Mouse (Mus musculus) CD4-positive, CD25-positive, alpha-beta regulatory T cell, adult 2 months (primary cell): ENCODE data around the gene Fam172a.
A peak's percentile ranks its signal among the peaks of the same experiment; 100 is the strongest.
"Not testable (repeated sequence)": the region's sequence is repeated elsewhere in the genome, so short reads cannot be mapped to it uniquely, and the experiment has no call there.

Source experiments
- DNase-seq: peaks from one replicate; pipeline ENCODE4 v3.0.0-alpha.2; 2012; ENCODE audit warnings: low read depth, low spot score

The Fam172a gene

DNA sequence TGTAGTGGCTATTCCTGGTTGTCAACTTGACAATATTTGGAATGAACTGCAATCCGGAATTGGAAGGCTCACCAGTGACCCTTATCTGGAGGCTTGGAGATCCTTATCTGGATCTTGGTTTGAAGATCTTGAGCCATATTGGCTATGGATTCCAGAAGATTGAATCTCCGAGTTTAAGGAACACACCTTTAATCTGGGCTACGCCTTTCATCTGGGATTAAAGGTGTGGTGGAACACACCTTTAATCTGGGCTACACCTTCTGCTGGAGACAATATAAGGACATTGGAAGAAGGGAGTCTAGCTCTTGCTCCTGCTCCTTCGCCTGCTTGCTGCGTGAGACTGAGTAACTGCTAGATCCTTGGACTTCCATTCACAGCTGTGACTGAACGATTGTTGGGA is at the start of gene Fam172a:
Gene Fam172a (plus strand): TSS at position 301 of the 400 bp plus-strand sequence.
- DNase-seq, result not testable (repeated sequence)

DNA sequence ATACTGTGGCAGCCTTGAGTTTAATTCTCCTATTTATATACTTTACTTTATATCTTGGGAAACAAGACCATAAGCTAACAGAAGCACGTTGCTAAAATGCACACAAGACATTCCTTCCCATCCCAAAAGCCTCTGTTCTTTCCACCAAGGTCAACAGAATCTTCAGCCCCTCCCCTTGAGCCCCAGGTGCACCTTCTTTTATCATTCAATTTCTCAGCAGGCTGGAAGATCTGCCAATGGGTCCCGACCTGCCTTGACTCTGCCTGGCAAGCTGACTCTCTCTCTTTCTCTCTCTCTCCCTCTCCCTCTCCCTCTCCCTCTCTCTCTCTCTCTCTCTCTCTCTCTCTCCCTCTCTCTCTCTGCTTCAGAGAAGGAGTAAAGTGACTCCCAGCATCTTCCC is 13.2 kb upstream of the Fam172a start:
- no peak for DNase-seq

DNA sequence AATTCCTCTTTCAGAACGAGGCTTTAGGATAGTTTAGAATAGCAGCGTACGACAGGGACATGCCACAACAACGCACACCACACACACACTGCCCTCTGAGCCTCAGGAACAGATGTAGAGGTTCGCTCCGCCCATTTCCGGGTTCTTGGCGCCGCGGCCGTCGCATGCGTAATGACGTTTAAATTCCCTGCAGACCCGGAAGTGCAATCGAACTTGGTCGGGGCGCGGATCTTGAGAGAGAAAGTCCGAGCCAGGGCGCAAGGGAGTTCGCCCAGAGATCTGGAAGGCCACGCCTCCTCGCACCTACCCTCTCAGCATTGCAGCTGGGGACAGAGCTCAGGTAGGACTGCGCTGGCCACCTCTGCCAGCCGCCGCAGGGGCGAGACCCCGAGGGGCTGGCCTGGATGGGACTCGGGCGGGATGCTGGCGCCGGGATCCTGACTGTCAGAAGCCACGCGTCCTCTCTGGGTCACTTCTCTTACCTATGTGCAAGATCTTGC is 6.7 kb downstream of the Fam172a start:
- peak; percentile 94 for DNase-seq

DNA sequence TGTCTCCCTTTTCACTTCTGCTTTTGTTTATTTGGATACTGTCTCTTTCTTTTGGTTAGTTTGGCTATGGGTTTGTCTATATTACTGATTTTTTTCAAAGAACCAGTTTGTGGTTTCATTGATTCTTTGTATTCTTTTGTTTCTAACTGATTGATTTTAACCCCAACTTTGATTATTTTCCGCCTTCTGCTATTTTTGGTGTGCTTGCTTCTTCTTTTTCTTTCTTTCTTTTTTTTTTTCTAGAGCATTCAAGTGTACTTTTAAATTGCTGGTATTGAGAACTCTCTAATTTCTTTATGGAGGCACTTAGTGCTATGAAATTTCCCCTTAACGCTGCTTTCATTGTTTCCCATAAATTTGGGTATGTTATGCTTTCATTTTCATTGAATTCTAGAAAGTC is 15.7 kb downstream of the Fam172a start:
- no peak for DNase-seq

DNA sequence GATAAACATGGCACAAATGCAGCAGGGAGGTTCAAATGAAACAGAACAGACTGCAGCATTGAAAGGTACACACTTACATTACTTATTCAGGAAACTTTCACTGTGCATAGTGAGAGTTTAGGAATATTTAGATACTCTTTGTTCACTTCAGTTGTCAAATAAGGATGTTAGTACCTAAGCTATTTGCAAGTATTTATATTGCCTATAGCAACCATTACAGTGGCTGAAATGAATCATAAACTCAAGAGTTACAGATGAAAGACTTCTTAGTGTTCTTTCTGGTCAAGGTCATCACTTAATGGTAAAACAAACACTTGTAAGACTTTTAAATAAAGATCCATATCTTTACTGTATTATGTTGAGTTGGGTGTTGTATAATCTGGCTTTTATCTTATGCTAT is 41.0 kb downstream of the Fam172a start:
- no peak for DNase-seq

DNA sequence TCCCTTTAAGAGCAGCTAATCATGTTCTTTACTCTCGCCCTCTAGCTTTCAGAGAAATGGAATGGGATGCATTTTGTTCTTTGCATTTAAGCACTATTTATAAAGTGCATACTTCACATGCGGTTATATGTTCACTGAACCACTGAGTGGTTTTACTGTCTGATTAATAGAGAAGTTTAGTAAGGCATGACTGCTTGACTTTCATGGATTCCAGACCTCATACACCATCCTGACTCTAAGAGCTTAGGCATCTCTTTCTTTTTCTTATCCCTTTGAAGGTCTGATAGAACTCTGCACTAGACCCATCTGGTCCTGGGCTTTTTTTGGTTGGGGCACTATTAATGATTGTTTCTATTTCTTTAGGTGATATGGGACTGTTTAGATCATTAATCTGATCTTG is 75.8 kb downstream of the Fam172a start:
- no peak for DNase-seq

DNA sequence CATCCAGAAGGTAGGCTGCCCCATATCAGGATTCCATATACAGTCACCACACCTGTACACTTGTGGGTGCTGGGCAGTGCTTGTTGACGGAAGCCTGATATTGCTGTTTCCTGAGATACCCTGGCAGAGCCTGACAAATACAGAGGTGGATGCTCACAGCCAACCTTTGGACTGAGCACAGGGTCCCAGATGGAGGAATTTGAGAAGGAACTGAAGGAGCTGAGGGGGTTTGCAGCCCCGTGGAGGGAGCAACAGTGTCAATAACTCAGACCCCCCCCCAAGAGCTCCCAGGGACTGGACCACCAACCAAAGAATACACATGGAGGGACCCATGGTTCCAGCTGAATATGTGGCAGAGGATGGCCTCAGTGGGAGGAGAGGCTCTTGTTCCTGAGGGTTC is 105.5 kb downstream of the Fam172a start:
- not testable (repeated sequence) for DNase-seq

DNA sequence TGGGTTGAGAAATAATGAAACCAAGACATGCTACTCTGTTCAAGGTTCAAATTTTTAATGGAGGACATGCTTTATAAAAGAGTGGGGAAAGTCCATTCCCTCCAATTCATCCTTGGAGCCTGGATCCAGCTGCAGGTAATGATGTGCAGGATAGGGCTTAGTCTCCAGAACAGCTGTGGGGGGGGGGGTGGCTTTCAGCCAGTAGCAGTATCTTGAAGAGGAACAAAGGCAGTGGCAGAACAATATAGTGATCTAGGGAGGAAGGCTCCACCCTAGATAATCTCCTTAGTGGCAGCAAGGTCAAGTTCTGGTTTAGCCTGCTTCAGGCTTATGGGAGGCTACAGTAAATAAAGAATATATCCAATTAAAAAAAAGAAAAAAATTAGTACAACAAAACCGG is 108.6 kb downstream of the Fam172a start:
- no peak for DNase-seq

DNA sequence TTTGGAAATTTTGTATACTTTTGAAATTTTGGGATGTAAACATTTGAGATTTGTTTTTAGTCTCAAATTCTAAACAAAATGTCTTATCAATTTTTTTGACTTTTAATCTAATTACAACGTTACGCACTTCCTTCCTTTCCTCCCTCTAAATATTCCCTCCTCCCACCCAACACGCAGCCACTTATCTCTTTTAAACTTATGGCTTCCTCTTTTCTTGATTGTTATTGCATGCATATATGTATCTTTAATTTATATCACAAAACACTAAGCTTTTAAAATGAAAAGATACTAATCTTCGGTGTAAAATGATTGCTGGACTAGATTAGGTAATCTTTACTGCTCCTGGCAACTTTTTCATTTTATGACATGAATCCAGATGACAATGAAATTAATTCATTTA is 124.3 kb downstream of the Fam172a start:
- no peak for DNase-seq

DNA sequence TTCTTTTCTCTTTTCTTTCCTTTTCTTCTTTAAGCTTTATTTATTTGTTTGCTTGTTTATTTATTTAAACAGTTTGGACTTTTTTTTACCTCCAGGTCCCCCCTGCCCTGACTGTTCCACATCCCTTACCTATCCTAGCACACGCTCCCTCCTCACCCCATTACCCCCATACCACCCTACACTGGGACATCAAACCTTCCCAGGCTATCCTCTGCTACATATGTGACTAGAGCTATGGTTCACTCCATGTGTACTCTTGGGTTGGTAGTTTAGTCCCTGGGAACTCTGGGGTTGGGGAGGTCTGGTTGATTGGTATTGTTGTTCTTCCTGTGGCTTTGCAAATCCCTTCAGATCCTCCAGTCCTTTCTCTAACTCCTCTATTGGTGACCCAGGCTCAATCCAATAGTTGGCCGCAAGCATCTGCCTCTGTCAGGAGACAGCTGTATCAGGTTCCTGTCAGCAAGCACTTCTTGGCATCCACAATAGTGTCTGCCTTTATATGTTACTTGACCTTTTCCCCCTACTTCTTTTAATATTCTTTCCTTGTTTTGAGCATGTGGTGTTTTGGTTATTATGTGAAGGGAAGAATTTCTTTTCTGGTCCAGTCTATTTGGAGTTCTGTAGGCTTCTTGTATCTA is 141.3 kb downstream of the Fam172a start:
- DNase-seq, result no peak

DNA sequence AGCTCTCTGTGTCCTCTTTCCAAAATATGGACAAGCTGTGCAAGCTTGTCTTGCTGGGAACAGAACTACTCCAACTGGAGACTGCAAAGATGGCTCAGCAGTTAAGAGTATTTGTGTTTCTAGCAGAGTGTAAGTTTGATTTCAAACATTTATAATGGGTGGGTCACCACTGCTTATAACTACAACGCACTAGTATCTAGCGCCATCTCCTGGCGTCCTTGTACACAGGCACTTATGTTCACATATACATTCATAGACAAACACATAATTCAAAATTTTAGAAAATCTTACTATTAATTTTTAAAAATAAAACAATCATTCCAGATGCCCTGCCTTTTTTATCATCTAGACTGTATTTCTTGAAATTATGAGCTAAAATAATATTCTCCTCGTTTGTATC is 147.0 kb downstream of the Fam172a start:
- peak; percentile 24 for DNase-seq

DNA sequence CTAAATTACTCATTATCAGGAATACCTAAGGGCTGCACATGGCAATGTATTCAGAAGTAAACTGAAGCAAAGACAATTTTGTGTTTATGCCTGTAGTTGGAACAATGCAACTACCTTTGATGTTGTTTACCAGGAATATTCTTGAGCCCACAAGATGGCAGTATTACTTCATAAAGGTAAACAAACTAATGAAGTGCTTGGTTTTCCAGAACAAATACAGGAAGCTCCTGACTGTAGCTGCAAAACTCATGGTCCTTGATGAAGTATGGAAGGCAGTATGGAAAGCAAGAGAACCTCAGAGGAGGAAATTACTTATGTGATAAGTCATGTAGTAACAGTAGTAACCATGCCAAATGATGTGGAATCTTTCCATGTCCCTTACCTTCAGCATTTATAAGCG is 163.0 kb downstream of the Fam172a start:
- DNase-seq, result peak; percentile 1

DNA sequence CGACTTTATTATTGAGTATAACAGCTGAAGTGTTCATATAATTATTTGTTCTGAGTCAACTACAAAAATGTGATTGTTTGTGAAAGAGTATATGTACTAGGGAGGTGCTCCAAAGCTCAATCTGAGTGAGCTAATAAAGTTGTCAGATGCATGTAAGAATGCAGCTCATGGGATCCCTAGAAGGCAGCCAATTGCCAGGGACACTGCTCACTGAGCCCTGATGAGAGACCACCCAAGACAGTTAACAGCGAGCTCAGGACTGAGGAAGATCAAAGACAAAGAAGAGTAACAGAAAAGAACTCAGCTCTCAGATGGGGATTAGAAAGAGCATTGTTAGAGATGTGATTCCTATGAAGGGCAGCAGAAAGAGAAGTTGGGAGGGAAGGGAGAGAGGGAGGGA is 166.5 kb downstream of the Fam172a start:
- no peak for DNase-seq

DNA sequence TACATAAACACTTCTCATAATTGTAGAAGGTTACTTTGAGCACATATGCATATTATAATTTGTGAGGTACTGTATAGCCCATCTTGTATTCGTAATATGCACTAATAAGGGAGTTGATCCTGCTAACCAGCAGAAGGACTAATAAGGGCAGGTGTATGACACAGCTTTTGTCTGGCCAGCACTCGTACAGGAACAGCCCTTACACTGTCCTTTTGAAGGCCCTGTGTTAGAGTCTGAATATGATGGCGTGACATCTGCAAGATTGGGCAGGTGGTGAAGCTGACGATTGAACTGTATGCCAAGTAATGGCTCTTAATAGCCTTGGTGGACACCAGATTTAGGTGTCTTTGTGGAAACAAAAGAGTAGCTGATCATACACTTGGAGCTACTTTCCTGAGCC is 176.3 kb downstream of the Fam172a start:
- DNase-seq, result no peak

DNA sequence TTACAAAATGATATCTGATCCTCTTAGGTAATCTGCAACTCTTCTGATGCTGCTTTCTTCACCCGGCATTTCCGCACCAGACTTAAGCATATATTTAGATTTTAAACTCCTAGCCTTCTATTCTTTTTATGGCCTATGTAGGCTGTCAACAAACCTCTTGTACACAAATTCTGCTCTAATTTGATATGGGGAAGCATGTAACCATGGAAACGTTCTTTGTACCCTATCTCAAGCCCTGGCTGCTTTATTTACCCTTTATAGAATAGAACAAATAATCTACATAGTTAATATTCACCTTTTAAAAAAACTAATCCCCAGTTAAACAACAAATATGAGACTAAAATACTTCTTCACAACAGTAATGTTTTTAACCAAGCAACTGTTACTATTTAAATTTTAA is 176.7 kb downstream of the Fam172a start:
- DNase-seq, result no peak

DNA sequence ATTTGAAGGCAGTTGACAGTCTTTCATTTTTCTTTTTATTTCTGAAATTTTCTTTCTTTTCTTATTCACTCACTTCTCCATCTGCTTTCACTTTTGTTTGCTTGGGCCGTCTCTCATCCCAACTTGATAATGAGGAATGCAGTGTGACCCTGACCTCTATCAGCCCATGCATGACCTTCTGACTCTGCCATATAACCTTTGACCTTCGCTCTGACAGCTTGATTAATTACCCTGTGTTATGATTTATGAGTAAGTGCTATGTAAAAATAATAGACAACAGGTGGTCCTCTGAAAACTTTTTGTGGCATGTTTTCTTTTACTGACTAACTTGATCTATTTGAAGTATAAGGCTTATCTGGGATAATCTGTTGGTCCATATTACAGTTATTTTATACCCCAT is 195.8 kb downstream of the Fam172a start:
- DNase-seq, result no peak

DNA sequence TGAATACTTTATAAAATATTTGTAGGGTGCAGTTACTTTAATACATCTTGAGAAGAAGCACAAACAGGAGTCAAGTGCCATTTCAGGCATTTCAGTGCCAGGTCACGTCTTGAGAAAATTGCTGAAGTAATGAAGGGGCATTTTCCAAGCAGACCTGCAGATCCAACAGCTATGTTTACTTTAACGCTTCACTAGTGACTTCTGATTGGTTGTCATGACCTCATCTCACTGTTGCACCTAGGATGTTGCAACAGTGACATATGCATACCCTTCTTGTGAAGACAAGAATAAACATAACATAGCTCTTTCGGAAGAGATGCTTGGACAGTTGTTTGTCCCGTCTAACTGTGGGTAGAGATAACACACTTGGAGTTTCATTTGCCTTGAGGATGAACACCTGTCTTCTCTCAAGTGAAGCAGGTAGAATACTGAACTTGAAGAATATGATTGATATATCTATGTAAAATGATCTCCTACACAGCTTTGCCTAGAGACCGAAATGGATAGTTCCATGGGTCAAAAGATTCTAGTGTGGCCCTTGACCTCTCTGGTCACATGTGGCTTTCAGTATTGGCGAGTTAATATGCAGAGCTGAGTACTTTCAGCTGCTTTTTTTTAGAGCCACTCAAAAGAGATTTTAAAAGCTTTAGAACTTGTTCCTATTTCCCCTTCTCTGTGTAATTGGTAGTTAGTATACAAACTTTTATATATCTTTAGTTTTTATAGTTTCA is 196.4 kb downstream of the Fam172a start:
- no peak for DNase-seq

DNA sequence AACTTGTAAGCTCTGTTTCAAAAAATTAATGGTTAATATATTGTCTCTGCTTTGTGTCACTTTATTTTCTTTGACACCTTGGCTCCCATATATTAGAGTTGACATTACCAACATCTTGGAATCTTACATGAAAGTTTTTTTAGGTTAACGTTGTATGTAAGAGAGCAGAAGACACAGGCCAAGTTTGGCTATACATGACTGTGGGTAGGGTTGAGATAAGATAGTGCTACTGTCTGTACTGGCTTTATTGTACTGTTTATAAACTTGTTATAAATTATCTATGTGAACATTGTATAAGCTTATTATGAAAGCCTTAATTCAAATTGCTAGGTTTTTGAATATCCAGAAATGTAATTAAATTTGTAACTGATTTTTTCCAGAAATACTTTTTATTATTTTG is 197.9 kb downstream of the Fam172a start:
- no peak for DNase-seq

DNA sequence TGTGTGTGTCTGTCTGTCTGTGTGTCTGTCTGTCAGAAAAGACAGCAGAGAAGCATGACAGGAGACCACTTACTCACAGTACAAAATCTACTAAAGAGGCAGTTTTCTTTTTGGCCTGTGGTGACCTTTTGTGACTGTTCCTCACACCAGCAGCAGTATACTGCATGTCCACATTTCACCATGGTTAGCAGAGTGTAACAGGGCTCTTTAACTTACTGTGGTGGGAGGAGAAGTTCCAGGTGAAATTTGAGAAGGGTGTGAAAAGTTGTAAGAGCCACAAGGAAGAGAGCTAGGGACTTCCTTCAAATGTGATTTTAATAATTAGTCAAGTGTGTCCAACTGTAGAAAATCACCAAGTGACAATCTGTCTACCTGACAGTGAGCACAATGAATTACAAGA is 199.0 kb downstream of the Fam172a start:
- DNase-seq, result no peak

DNA sequence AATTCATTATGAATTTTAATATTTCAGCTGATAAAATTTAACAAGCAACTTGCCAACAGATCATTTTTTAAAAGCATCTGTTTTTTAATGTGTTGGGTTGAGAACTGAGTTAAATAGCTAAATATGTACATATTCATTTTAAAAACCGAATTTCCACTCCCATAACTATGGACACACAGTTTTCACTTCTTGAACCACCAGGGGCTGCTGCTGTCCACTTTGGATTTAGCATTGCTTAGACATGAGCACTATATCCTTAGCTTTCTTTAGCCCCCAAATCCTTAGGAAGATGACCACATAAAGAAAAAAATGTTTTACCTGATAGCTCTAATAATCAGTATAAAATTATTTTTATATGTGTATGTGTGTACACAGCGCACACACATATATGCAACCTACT is 207.4 kb downstream of the Fam172a start:
- DNase-seq, result no peak

DNA sequence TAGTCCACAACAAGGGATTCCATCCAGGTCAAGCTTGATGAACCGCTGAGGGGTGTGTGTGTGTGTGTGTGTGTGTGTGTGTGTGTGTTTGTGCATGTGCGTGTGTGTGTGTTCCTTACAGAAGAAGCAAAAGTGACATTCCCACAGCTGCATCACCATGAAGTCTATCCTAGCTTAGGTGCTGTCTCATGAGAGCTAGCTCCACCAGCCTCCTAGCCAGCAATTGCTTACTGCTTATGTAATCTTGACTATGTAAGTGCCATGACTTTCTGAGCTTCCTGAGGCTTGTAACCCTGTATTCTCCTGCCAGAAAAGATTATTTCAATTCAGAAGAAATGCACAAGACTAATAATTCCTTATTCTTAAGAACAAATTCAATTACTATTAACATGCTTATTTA is 221.0 kb downstream of the Fam172a start:
- DNase-seq, result no peak

DNA sequence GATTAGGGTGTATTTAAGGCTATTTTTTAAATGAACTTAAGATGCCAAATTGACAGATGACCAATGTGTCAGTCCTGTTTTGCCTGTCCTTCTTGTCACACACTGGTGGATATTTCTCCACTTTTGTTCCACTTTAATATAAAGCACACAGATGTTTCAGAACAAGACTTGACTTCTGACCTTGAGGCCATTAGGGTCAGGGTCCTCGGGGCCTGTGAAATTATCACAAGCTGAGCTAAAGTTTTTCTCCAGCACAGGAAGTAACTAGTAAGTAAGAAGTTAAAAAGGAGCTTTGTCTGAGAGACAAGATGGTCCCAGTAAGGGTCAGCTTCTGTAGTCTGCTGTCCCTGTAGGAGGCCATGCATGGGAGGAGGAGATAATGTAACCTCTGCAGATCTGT is 255.8 kb downstream of the Fam172a start:
- no peak for DNase-seq

DNA sequence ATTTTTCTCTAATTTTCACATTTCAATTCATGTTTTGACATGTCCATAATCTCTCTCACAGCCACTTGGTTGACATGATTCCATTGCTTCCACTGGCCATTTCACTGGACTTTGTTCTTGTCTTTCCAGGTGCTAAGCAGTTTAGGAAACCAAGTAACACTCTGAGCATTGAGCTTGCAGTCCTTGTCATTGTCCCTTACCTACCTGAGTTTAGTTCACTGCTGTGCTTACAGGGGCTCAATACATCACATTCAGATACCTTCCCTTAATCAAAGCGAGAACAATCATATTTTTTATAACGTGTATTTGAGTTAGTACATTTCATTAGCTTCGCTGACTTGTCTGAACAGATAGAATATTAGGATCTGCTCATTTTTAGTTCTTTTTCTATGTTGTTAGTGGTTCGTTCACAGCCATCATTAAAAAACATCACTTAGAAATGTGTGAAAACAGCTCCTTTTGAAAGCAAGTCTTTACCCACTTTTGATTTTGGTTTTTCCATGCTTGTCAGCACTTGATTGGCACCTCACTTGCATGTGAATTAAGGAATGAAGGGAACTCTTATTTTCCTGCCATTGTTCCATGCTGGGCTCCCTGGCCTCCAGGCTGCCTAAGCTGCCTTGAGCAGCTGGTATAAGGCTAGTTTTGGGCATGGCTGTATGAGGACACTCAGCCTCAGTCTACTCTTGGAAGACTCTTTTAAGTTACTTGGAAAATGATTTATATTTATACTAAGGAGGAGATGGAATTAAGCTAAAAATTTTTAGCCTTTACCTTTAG is 257.9 kb downstream of the Fam172a start:
- no peak for DNase-seq
